Mouse (Mus musculus): ENCODE measurements around the gene Olfr1336.

GRCm38 (mm10) chr7:6410043-6410442, 45.9 kb upstream of the Olfr1336 start, which contains the start of gene Gm20715:
- TF ChIP-seq CTCF (IDR thresholded peaks at IDR 0.05; ENCODE audit: insufficient read depth, low read depth, low read length) (no peak), POLR2A (IDR thresholded peaks at IDR 0.05; ENCODE audit: insufficient read depth, low read depth, low read length) (no peak)

All from olfactory bulb, adult 2 months (tissue).